Mouse (Mus musculus): ENCODE measurements around the gene Nsun4. TPM values are rescaled to one million over a fixed set of nuclear protein-coding genes. Genes with fewer than 3 reads are reported as not detected.

The Nsun4 gene
- polyA plus RNA-seq, 1 experiment from 2014 or later = 21.3 TPM

DNA sequence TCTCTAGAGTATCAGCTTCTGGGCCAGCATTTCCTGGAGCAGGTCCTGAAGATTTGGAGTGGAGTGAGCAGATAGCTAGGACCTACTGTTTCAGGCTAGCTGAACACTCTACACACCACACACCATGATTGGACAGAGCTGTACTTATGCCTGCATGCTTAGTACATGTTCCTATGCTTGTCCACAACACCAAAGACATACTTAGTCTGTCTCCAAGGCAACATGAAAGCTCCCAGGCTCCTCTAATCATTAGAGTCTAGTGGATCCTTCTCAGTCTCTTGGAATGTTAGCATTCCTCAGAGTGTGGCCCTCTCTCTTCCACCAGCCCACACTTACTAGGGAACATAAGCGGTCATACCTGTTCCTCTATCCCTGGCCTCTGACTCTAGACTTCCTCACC is 66.2 kb downstream of the Nsun4 start:
- H3K27ac ChIP-seq (replicated peaks; ENCODE audit: low read depth, low read length) = no peak overlapping the region
- DNase-seq (ENCODE audit: low spot score) (no peak), ATAC-seq (replicated peaks; ENCODE audit: insufficient number of reproducible peaks, low FRiP score, low TSS enrichment, low read depth) (no peak)
- peaks cover 3% of the 10 kb centered on the region; the same call in 1 of the 2 replicates for H3K27me3 ChIP-seq (ENCODE audit: control insufficient read depth, insufficient read depth, low read length)
- no peak overlapping the region for H3K4me3 ChIP-seq (ENCODE audit: low read depth, low read length)
- no peak overlapping the region for H3K9ac ChIP-seq (replicated peaks; ENCODE audit: low read length)
- H3K36me3 ChIP-seq (replicated peaks; ENCODE audit: control insufficient read depth, insufficient read depth, low read depth, low read length) = no peaks in the 10 kb centered on the region
- 73% methylated on average over 1 of the region's 1 CpGs for WGBS
- no peaks in the 10 kb centered on the region for H3K9me3 ChIP-seq (replicated peaks; ENCODE audit: control insufficient read depth, low read length)
- no peak overlapping the region for H3K4me2 ChIP-seq (ENCODE audit: low read depth, low read length)
- H3K4me1 ChIP-seq (ENCODE audit: control insufficient read depth, insufficient read depth, low read length) = no peaks in the 10 kb centered on the region

DNA sequence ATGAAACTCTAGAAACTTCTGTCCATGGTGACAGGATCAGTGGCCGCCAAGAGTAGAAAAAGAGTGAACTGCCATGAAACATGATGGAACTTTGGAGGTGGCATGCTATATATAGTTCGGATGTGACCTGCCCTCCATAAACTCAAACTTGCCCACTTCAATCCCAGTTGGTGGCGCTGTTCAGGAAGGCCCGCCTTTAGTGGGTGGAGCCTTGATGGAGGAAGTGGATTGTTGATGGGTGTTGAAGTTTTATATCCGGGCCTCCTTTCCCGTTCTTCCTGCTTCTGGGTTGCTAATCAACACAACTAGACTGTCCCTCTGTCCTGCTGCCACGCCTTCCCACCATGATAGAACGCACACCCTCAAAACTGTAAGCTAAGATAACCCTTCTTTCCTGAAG is 68.7 kb downstream of the Nsun4 start:
- H3K4me3 ChIP-seq (ENCODE audit: low read depth, low read length) = no peak overlapping the region
- WGBS = 37% methylated on average over 8 of the region's 8 CpGs
- ATAC-seq (replicated peaks; ENCODE audit: insufficient number of reproducible peaks, low FRiP score, low TSS enrichment, low read depth) (no peak), DNase-seq (ENCODE audit: low spot score) (no peak)
- no peaks in the 10 kb centered on the region for H3K4me1 ChIP-seq (ENCODE audit: control insufficient read depth, insufficient read depth, low read length)
- H3K9me3 ChIP-seq (replicated peaks; ENCODE audit: control insufficient read depth, low read length) = no peaks in the 10 kb centered on the region
- H3K27ac ChIP-seq (replicated peaks; ENCODE audit: low read depth, low read length) = no peak overlapping the region
- no peaks in the 10 kb centered on the region for H3K36me3 ChIP-seq (replicated peaks; ENCODE audit: control insufficient read depth, insufficient read depth, low read depth, low read length)
- peaks cover 16% of the 10 kb centered on the region for H3K27me3 ChIP-seq (ENCODE audit: control insufficient read depth, insufficient read depth, low read length)
- H3K4me2 ChIP-seq (ENCODE audit: low read depth, low read length) = no peak overlapping the region
- H3K9ac ChIP-seq (replicated peaks; ENCODE audit: low read length) = no peak overlapping the region

DNA sequence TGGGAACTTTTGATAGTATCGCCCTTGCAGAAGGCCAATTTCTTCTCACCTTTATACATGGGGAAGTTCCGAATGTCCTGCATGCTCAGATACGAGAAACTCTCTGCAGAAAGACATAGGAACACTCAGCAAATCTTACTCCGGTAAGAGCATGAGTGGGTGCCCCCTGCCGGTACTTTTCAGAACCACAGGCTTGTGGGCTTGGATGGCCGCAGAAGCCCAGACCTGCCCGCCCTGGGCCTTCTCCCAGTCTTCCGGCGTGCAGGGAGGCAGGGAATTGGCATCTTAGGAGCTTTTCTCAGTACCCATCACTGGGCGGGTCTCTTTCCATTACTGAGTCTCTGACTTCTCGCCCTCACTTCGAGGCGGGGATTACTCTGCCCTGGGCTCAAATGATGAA is 69.6 kb downstream of the Nsun4 start:
- H3K9ac ChIP-seq (replicated peaks; ENCODE audit: low read length) = no peak overlapping the region
- H3K27ac ChIP-seq (replicated peaks; ENCODE audit: low read depth, low read length) = no peak overlapping the region
- no peaks in the 10 kb centered on the region for H3K36me3 ChIP-seq (replicated peaks; ENCODE audit: control insufficient read depth, insufficient read depth, low read depth, low read length)
- peaks cover 25% of the 10 kb centered on the region for H3K27me3 ChIP-seq (ENCODE audit: control insufficient read depth, insufficient read depth, low read length)
- H3K4me1 ChIP-seq (ENCODE audit: control insufficient read depth, insufficient read depth, low read length) = peaks cover 5% of the 10 kb centered on the region; the same call in 1 of the 2 replicates
- no peak overlapping the region for H3K4me3 ChIP-seq (ENCODE audit: low read depth, low read length)
- no peak for ATAC-seq (replicated peaks; ENCODE audit: insufficient number of reproducible peaks, low FRiP score, low TSS enrichment, low read depth)
- 0 out of 2 replicates have a peak overlapping the region, but pooled peaks have one; percentile 3 for H3K4me2 ChIP-seq (ENCODE audit: low read depth, low read length)
- peak; percentile 94 for DNase-seq (ENCODE audit: low spot score)
- no peaks in the 10 kb centered on the region for H3K9me3 ChIP-seq (replicated peaks; ENCODE audit: control insufficient read depth, low read length)
- WGBS = 2% methylated on average over 13 of the region's 13 CpGs

Other genes with a start within 250 kb of the Nsun4 start
- 2.8 and 4.6 TPM in 2 replicates for gene Mob3c, start 225.8 kb downstream of the Nsun4 start, polyA plus RNA-seq (2014; fragmentation: Nextera tagmentation; extraction: Ambion mirVana)
- 17.5 and 20.0 TPM in 2 replicates for gene Mknk1, start 214.7 kb downstream of the Nsun4 start, polyA plus RNA-seq (2014; fragmentation: Nextera tagmentation; extraction: Ambion mirVana)
- gene Kncn, start 169.5 kb downstream of the Nsun4 start, polyA plus RNA-seq (2014; fragmentation: Nextera tagmentation; extraction: Ambion mirVana) = not detected in 2 replicates
- not detected in 2 replicates for gene 6430628N08Rik, start 163.2 kb downstream of the Nsun4 start, polyA plus RNA-seq (2014; fragmentation: Nextera tagmentation; extraction: Ambion mirVana)
- 1.0 and 1.4 TPM in 2 replicates for gene Dmbx1, start 114.0 kb downstream of the Nsun4 start, polyA plus RNA-seq (2014; fragmentation: Nextera tagmentation; extraction: Ambion mirVana)
- gene Faah, start 36.0 kb downstream of the Nsun4 start, polyA plus RNA-seq (2014; fragmentation: Nextera tagmentation; extraction: Ambion mirVana) = 1.4 and 1.8 TPM in 2 replicates
- gene Uqcrh, start 21.2 kb upstream of the Nsun4 start, polyA plus RNA-seq (2014; fragmentation: Nextera tagmentation; extraction: Ambion mirVana) = 445 and 455 TPM in 2 replicates
- gene Lrrc41, start 21.4 kb upstream of the Nsun4 start, polyA plus RNA-seq (2014; fragmentation: Nextera tagmentation; extraction: Ambion mirVana) = 74.8 and 78.4 TPM in 2 replicates
- 57.6 and 60.1 TPM in 2 replicates for gene Rad54l, start 69.8 kb upstream of the Nsun4 start, polyA plus RNA-seq (2014; fragmentation: Nextera tagmentation; extraction: Ambion mirVana)
- 52.7 and 56.8 TPM in 2 replicates for gene Pomgnt1, start 70.0 kb upstream of the Nsun4 start, polyA plus RNA-seq (2014; fragmentation: Nextera tagmentation; extraction: Ambion mirVana)
- gene Lurap1, start 97.5 kb upstream of the Nsun4 start, polyA plus RNA-seq (2014; fragmentation: Nextera tagmentation; extraction: Ambion mirVana) = 1.6 and 2.1 TPM in 2 replicates
- gene Tspan1, start 113.7 kb upstream of the Nsun4 start, polyA plus RNA-seq (2014; fragmentation: Nextera tagmentation; extraction: Ambion mirVana) = 0.24 TPM in 1 of 2 replicates, not detected in the other
- not detected in 2 replicates for gene 1700042G07Rik, start 119.5 kb upstream of the Nsun4 start, polyA plus RNA-seq (2014; fragmentation: Nextera tagmentation; extraction: Ambion mirVana)
- not detected in 2 replicates for gene Gm49337, start 119.5 kb upstream of the Nsun4 start, polyA plus RNA-seq (2014; fragmentation: Nextera tagmentation; extraction: Ambion mirVana)
- gene Pik3r3, start 167.7 kb upstream of the Nsun4 start, polyA plus RNA-seq (2014; fragmentation: Nextera tagmentation; extraction: Ambion mirVana) = 49.0 and 50.5 TPM in 2 replicates